ENCODE assay signal across 30 mouse cellular contexts in genomic region chr5:134783794-134784193, GRCm38 (mm10). TPM values are rescaled to one million over a fixed set of nuclear protein-coding genes. Genes with fewer than 3 reads are reported as not detected.
DNase-seq lines count a peak whose midpoint lies in the region; ATAC-seq and TF ChIP-seq lines count a peak whose summit lies in the region.
"Had no signal": no experiment of that assay in that cellular context is flagged by ENCODE, and none has a peak within 500 bp of the region (broad histone marks: within the 10 kb centered on the region; RNA-seq: fewer than 3 reads in every experiment).

No protein-coding gene starts in this region.

- H3K4me1 ChIP-seq in heart, embryonic 10.5 days, result peaks cover 47% of the 10 kb centered on the region
- peaks cover 0 to 8% of the 10 kb centered on the region in 2 experiments; a peak in 2 of 4 replicates for H3K4me1 ChIP-seq in CH12.LX (ENCODE audit: control insufficient read depth in 1 of 2, insufficient read depth in 2 of 2)

- H3K9me3 ChIP-seq in heart, embryonic 10.5 days, result no peaks in the 10 kb centered on the region
- H3K9me3 ChIP-seq in CH12.LX (replicated peaks; ENCODE audit: low read length), result no peaks in the 10 kb centered on the region
- H3K9me3 ChIP-seq: embryonic facial prominence, embryonic 13.5 days; embryonic facial prominence, embryonic 15.5 days; forebrain, embryonic 10.5 days; forebrain, embryonic 12.5 days; G1E had no signal

- H3K27ac ChIP-seq in heart, embryonic 10.5 days, result peak overlapping the region; percentile 17; the same call in 1 of the 2 replicates
- no peak overlapping the region for H3K27ac ChIP-seq in CH12.LX (ENCODE audit: insufficient read depth, low read depth)
- H3K27ac ChIP-seq in gastrocnemius, adult 2 months, result no peak overlapping the region
- H3K27ac ChIP-seq: embryonic facial prominence, embryonic 13.5 days; embryonic facial prominence, embryonic 15.5 days; forebrain, embryonic 10.5 days; forebrain, embryonic 12.5 days had no signal

- H3K4me3 ChIP-seq in heart, embryonic 10.5 days, result no peak overlapping the region
- no peak overlapping the region for H3K4me3 ChIP-seq in CH12.LX (replicated peaks in 1 of 3; ENCODE audit: low read depth in 2 of 3, low read length in 2 of 3, poor library complexity in 1 of 3)
- no peak overlapping the region for H3K4me3 ChIP-seq in gastrocnemius, adult 2 months
- H3K4me3 ChIP-seq: embryonic facial prominence, embryonic 13.5 days; embryonic facial prominence, embryonic 15.5 days; erythroblast, embryonic 14.5 days; forebrain, embryonic 10.5 days; forebrain, embryonic 12.5 days had no signal

- H3K4me2 ChIP-seq in CH12.LX (ENCODE audit: insufficient read depth, low read depth, poor library complexity, severe bottlenecking), result no peak overlapping the region
- H3K4me2 ChIP-seq: embryonic facial prominence, embryonic 13.5 days; embryonic facial prominence, embryonic 15.5 days; forebrain, embryonic 12.5 days had no signal

- ATAC-seq in activated CD4-positive, CD25-positive, alpha-beta regulatory T cell, adult 4 months, result no peak
- ATAC-seq: CD4-positive, CD25-positive, alpha-beta regulatory T cell, adult 4 months; forebrain, embryonic 14.5 days; forebrain, embryonic 16.5 days; Patski had no signal

- in situ Hi-C loops in CH12.LX (cut with MboI; ENCODE audit: low pct_ligation_motif_present, low pct_unique_long_range_greater_than_20kb, low sequenced_read_pairs), result loop anchor here (25.0 kb wide), 1 partner anchor 104 kb away; no protein-coding TSS in a partner anchor

- H3K36me3 ChIP-seq in heart, embryonic 10.5 days, result no peaks in the 10 kb centered on the region
- no peaks in the 10 kb centered on the region for H3K36me3 ChIP-seq in CH12.LX (replicated peaks in 1 of 2; ENCODE audit: control insufficient read depth in 1 of 2, insufficient read depth in 1 of 2, low read length in 1 of 2)
- H3K36me3 ChIP-seq: embryonic facial prominence, embryonic 13.5 days; embryonic facial prominence, embryonic 15.5 days; forebrain, embryonic 10.5 days; forebrain, embryonic 12.5 days; G1E had no signal

- no peak for TF ChIP-seq POLR2A in CH12.LX (IDR thresholded peaks at IDR 0.05; ENCODE audit: low read depth, low read length)

- 0 out of 2 replicates have a peak, but pooled peaks cover 15% of the 10 kb centered on the region for H3K27me3 ChIP-seq in heart, embryonic 10.5 days (ENCODE audit: insufficient read depth, poor library complexity, severe bottlenecking)
- peaks cover 27% of the 10 kb centered on the region for H3K27me3 ChIP-seq in CH12.LX (replicated peaks)
- H3K27me3 ChIP-seq: embryonic facial prominence, embryonic 13.5 days; embryonic facial prominence, embryonic 15.5 days; forebrain, embryonic 12.5 days; Patski had no signal

- no peak overlapping the region for H3K9ac ChIP-seq in CH12.LX (ENCODE audit: insufficient read depth, low read depth)
- H3K9ac ChIP-seq: embryonic facial prominence, embryonic 13.5 days; embryonic facial prominence, embryonic 15.5 days; forebrain, embryonic 12.5 days had no signal

- TF ChIP-seq RAD21 in CH12.LX (IDR thresholded peaks at IDR 0.05; ENCODE audit: low read depth, low read length), result no peak

- dilution Hi-C loops in CH12.LX (cut with MboI; ENCODE audit: extremely low pct_ligation_motif_present, extremely low pct_unique_long_range_greater_than_20kb, low sequenced_read_pairs), result no loop called here

- no peaks in the 10 kb centered on the region for H3K79me2 ChIP-seq in CH12.LX (replicated peaks; ENCODE audit: control insufficient read depth, extremely low read depth, insufficient read depth, poor library complexity, severe bottlenecking)

- DNase-seq in heart, embryonic 10.5 days (ENCODE audit: low spot score), result no peak
- DNase-seq in heart, postnatal 25 days (ENCODE audit: low spot score), result no peak
- DNase-seq in CH12.LX (ENCODE audit: extremely low read depth) (no peak), ES-CJ7 (ENCODE audit: low read depth, low spot score) (peak; percentile 61), R1 (ENCODE audit: low read depth, low spot score) (peak; percentile 76)
- DNase-seq in urinary bladder, postnatal 4 days (ENCODE audit: low spot score in 2 of 2), result no peak
- no peak for DNase-seq in gastrocnemius, adult 2 months
- DNase-seq: adrenal gland, adult 2 months; adrenal gland, postnatal 10 days; adrenal gland, postnatal 25 days; B cell, adult 2 months; cerebellum, adult 11 months; cerebellum, adult 18-20 months; cerebellum, adult 8-10 months; cerebellum, adult 9-11 months; cerebellum, postnatal 14 days; cerebellum, postnatal 36 days; embryo, embryonic 11 days had no signal

- TF ChIP-seq CTCF in CH12.LX (conservative IDR thresholded peaks at IDR 0.05 in 1 of 2, IDR thresholded peaks at IDR 0.05 in 1 of 2; ENCODE audit: low read depth in 2 of 2, low read length in 2 of 2), result no peak
- TF ChIP-seq CTCF in gastrocnemius, adult 2 months (IDR thresholded peaks at IDR 0.05), result no peak

- intact Hi-C loops in heart, postnatal 25 days (cut with DNase I), result no loop called here
- intact Hi-C loops in gastrocnemius, adult 2 months (cut with DNase I), result no loop called here

- TF ChIP-seq EP300 in CH12.LX (IDR thresholded peaks at IDR 0.05; ENCODE audit: low read length), result no peak

- 47% methylated on average over 2 of the region's 2 CpGs for WGBS in heart, embryonic 10.5 days

TF ChIP-seq in CH12.LX, 34 proteins besides CTCF, POLR2A, EP300 and RAD21:
- no peak for TF ChIP-seq CHD1 (IDR thresholded peaks at IDR 0.05; ENCODE audit: low read depth, low read length)
- no peak for TF ChIP-seq MYC (IDR thresholded peaks at IDR 0.05; ENCODE audit: low read depth, low read length)
- TF ChIP-seq PAX5 (IDR thresholded peaks at IDR 0.05; ENCODE audit: low read length), result no peak
- no peak for TF ChIP-seq USF2 (conservative IDR thresholded peaks at IDR 0.05; ENCODE audit: low read depth, low read length)
- TF ChIP-seq MAFK (IDR thresholded peaks at IDR 0.05; ENCODE audit: insufficient replicate concordance, low read length), result 0 out of 2 replicates have a peak, but pooled peaks have one; percentile 53

RNA-seq across cellular contexts. Expression of gene Eln, which starts 36.7 kb away (rescaled TPM):
- 4.8 and 8.0 TPM in 2 replicates for polyA plus RNA-seq in heart, embryonic 10.5 days (2016; fragmentation: Nextera tagmentation; extraction: Ambion mirVana)
- total RNA-seq in heart, postnatal 25 days (2021), result 100 to 1,000 TPM; 147 to 183 TPM
- total RNA-seq in CH12.LX (2012; rRNA removed) (not detected in 2 replicates), CH12.LX (2014; rRNA removed) (not detected in 2 replicates)
- polyA plus RNA-seq in CH12.LX (2012; ENCODE audit: insufficient read length, low read depth), result not detected in 2 replicates
- polyA plus RNA-seq in activated CD4-positive, CD25-positive, alpha-beta regulatory T cell, adult 4 months (2017; shearing (Covaris generic)), result under 1 TPM in 1 of 2 experiments, not detected in 1; 0.15 TPM
- 10 to 100 TPM; 17.6 to 31.6 TPM for total RNA-seq in gastrocnemius, adult 2 months (2021)
- total RNA-seq: common myeloid progenitor, adult 5-6 weeks had no signal
- polyA plus RNA-seq: CD4-positive, CD25-positive, alpha-beta regulatory T cell, adult 4 months; erythroblast, embryonic 14.5 days; G1E; Patski had no signal

Comparison
In these comparisons a context has a peak if more than half of its experiments do, and no peak if none do; other contexts are left out.
1. DNase-seq: peak in ES-CJ7 (single experiment) and R1 (single experiment); none in heart, embryonic 10.5 days (single experiment), heart, postnatal 25 days (single experiment), CH12.LX (single experiment), urinary bladder, postnatal 4 days (0 of 2) and gastrocnemius, adult 2 months (single experiment).
2. RNA of gene Eln, which starts 36.7 kb away (total RNA-seq): 147 to 183 TPM in heart, postnatal 25 days and 17.6 to 31.6 TPM in gastrocnemius, adult 2 months; not detected in CH12.LX; every median in the first group is over 10 times any median in the second.